Mouse (Mus musculus): ENCODE measurements around the gene Espnl. TPM values are rescaled to one million over a fixed set of nuclear protein-coding genes. Genes with fewer than 3 reads are reported as not detected.

The Espnl gene
- not detected for polyA plus RNA-seq (2014; fragmentation: Illumina TruSeq; extraction: RNeasy Lipid Tissue Mini Kit (QIAGEN cat#74804); ENCODE audit: low read depth, low replicate concordance)

DNA sequence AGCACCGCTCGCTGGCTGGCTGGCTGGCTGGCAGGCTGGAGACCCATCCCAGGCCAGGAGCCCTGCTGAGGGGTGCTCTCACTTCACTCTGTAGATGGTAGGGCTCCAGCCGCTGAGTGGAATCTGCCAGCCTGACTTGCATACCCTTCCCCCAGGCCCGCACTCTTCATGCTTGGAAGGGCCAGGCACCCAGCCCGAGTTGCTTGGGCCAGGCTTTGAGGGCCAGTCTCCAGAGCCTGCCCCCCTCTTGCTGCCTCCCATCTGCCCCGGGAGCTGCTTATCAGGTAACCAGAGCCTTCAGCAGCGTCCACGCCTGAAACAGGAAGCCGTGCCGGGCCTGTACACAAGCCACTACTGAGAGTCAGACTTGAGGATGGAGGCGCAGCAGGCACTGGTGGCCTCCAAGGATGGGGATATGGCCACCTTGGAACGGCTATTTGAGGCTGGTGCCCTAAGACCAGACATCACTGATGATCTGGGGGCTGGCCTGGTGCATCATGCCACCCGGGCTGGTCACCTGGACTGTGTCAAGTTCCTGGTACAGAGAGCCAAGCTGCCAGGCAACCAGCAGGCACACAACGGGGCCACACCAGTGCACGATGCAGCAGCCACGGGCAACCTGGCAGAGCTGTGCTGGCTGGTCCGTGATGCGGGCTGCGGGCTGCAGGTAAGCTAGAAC, at the start of gene Espnl:
TSS of gene Espnl (plus strand) at position 316 of the 679 bp plus-strand sequence.

DNA sequence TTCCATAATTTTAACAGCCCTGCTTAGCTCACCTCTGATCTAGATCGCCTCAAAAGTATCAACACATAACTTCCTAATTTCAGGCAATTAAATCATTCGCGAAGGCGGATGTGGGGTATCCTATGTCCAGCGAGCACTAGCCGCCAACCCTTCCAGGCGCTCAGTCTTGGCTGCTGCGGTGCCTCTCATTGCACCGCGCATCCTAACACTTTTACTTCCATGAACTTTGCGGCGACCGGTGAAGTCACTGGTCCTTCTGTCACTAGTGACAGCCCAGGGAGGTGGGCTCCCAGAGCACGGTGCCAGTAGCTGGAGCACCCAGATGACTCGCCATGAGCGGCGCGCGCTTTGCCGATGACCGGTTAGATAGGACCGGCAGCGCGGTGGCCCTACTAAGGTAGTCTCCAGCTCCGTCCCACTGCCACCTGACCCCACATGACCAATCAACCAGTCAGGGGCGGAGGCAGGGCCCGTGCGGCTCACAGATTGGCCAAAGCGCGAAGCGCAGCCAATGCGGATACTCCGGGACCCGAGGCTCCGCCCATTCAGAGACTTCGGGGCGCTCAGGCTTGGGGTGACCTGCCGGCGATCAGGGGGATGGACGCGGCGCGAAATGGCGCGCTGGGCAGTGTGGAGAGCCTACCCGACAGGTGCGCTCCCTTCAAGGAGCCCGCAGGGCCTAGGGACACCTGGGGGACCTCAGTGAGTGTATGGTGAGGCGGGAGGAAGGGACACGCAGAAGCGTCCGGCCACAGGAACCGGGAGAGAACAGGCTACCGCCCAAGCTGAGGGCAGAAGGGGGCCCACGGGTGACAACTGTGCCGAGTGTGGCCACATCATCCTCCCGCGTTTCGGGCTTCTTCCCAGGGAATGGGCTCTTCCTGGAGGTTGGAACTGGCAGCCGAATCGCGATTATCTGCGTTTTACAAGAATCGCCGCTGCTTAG, 23.8 kb upstream of the Espnl start, which contains the start of gene Scly:
TSS of gene Scly (plus strand) at position 540 of the 946 bp plus-strand sequence.

DNA sequence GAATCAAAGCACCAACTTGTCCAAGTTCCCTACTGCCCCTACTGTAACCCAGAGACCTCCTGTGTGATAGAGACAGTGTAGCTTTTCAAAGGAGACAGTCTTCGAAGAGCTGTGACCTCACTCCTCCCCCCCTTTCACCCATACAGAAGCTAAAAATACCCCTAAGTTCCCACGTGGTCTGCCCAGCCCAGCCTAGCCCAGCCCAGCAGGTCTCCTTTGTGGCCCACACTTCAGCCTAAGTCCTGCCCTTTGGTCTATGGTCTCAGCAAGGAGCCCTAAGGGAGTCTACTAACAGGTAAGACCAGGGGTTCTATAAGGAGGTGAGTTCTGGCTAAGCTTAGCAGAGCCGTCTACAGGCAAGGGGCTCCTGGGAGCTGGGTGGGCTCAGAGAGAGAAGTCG, 29.0 kb downstream of the Espnl start, which contains the start of gene Klhl30:
TSS of gene Klhl30 (plus strand) at position 176 of the 400 bp plus-strand sequence.

DNA sequence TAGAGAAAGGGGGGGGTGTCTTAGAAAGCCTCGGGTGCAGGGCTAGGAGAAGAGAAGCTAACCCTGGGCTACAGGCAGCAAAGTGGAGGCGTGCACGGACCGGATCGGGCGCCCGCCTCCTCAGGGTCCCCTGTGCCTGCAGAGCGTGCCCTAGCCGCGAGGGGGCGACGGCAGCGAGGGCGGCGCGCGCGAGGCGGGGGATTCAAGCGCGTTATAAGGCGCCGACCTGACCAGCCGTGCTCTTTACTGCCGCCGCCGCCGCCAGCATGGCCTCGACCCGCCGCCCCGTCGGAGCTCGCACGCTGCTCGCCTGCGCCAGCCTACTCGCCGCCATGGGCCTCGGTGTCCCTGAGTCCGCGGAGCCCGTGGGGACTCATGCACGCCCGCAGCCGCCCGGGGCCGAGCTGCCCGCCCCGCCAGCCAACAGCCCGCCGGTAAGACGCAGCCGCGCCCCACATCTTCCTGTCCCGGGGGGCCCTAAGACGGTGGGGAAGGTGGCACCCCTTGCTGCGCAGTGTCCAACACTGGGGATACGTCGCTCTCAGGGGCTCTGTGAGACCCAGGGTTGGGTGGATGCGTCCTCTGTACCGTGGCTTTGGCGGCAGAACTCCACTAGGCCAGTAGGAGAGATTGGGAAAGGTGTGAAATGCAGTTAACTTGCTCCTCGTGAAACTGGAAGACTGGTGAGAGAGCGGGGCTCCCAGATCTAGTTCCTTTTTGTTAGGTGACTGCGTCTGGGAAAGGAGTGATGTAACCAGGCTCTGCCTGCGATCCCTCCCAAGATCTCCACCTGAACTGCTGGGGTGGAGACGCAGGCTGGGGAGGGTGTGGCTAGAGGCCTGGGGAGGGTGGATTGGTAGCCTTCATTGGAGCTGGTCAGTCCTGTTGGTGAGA, 44.6 kb downstream of the Espnl start, which contains the start of gene Erfe:
TSS of gene Erfe (plus strand) at position 216 of the 894 bp plus-strand sequence.

Other genes with a start within 250 kb of the Espnl start
- 0.12 TPM for gene Rbm44, start 177.0 kb upstream of the Espnl start, polyA plus RNA-seq (2014; fragmentation: Illumina TruSeq; extraction: RNeasy Lipid Tissue Mini Kit (QIAGEN cat#74804); ENCODE audit: low read depth, low replicate concordance)
- gene Ramp1, start 142.3 kb upstream of the Espnl start, polyA plus RNA-seq (2014; fragmentation: Illumina TruSeq; extraction: RNeasy Lipid Tissue Mini Kit (QIAGEN cat#74804); ENCODE audit: low read depth, low replicate concordance), result 2.0 TPM
- gene Ube2f, start 71.8 kb upstream of the Espnl start, polyA plus RNA-seq (2014; fragmentation: Illumina TruSeq; extraction: RNeasy Lipid Tissue Mini Kit (QIAGEN cat#74804); ENCODE audit: low read depth, low replicate concordance), result 164 TPM
- gene Scly, start 23.7 kb upstream of the Espnl start, polyA plus RNA-seq (2014; fragmentation: Illumina TruSeq; extraction: RNeasy Lipid Tissue Mini Kit (QIAGEN cat#74804); ENCODE audit: low read depth, low replicate concordance), result 6.4 TPM
- 0.41 TPM for gene Klhl30, start 28.9 kb downstream of the Espnl start, polyA plus RNA-seq (2014; fragmentation: Illumina TruSeq; extraction: RNeasy Lipid Tissue Mini Kit (QIAGEN cat#74804); ENCODE audit: low read depth, low replicate concordance)
- gene Erfe, start 44.4 kb downstream of the Espnl start, polyA plus RNA-seq (2014; fragmentation: Illumina TruSeq; extraction: RNeasy Lipid Tissue Mini Kit (QIAGEN cat#74804); ENCODE audit: low read depth, low replicate concordance), result 3.0 TPM
- 42.7 TPM for gene Ilkap, start 76.7 kb downstream of the Espnl start, polyA plus RNA-seq (2014; fragmentation: Illumina TruSeq; extraction: RNeasy Lipid Tissue Mini Kit (QIAGEN cat#74804); ENCODE audit: low read depth, low replicate concordance)
- gene Hes6, start 92.0 kb downstream of the Espnl start, polyA plus RNA-seq (2014; fragmentation: Illumina TruSeq; extraction: RNeasy Lipid Tissue Mini Kit (QIAGEN cat#74804); ENCODE audit: low read depth, low replicate concordance), result 4.0 TPM
- 11.5 TPM for gene Per2, start 137.2 kb downstream of the Espnl start, polyA plus RNA-seq (2014; fragmentation: Illumina TruSeq; extraction: RNeasy Lipid Tissue Mini Kit (QIAGEN cat#74804); ENCODE audit: low read depth, low replicate concordance)
- gene Traf3ip1, start 172.6 kb downstream of the Espnl start, polyA plus RNA-seq (2014; fragmentation: Illumina TruSeq; extraction: RNeasy Lipid Tissue Mini Kit (QIAGEN cat#74804); ENCODE audit: low read depth, low replicate concordance), result 7.5 TPM
- 11.4 TPM for gene Asb1, start 218.5 kb downstream of the Espnl start, polyA plus RNA-seq (2014; fragmentation: Illumina TruSeq; extraction: RNeasy Lipid Tissue Mini Kit (QIAGEN cat#74804); ENCODE audit: low read depth, low replicate concordance)